Mouse (Mus musculus): Measurements from ENCODE around the gene Tubb4a. TPM values are rescaled to one million over a fixed set of nuclear protein-coding genes. Genes with fewer than 3 reads are reported as not detected.

The Tubb4a gene
- under 1 TPM in 1 of 2 experiments, not detected in 1; 0.16 TPM for total RNA-seq (2023)

DNA sequence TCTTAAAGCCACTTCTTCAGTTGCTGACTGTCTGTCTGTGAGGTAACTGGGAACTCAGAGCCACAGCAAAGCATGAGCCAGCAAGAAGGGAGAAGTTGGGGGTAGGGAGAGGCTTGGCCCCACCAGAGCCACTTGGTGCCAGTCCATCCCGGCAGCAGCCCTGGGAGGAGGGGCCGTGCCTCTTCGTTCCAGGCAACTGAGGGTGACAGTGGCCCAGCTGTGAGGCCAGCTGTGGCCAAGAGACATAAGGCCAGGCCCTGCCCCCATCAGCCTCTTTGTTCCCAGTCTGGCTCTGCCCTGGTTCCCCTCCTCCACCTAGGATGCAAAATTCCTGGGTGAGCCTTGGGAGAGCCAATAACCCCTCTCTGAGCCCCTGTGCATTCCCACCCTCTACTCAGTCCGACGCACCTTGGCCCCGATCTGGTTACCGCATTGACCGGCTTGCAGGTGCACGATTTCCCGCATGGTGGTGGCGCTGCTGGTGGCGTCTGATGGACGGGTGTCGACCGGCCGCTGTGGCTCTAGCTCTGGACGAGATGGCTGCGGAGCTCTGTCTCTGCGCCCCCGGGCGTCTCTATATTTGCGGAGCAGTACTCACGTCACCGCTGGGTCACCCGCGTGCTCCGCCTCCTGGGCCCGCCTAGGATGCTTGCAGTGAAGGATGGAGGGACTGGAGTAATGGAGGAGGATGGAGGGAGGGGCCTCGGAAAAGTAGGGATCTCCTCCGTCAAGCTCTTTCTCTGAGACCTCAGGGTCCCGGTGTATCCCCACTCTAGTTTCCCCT, at the start of gene Tubb4a:
Tubb4a (minus strand) TSS at position 734 of the 784 bp plus-strand sequence.

DNA sequence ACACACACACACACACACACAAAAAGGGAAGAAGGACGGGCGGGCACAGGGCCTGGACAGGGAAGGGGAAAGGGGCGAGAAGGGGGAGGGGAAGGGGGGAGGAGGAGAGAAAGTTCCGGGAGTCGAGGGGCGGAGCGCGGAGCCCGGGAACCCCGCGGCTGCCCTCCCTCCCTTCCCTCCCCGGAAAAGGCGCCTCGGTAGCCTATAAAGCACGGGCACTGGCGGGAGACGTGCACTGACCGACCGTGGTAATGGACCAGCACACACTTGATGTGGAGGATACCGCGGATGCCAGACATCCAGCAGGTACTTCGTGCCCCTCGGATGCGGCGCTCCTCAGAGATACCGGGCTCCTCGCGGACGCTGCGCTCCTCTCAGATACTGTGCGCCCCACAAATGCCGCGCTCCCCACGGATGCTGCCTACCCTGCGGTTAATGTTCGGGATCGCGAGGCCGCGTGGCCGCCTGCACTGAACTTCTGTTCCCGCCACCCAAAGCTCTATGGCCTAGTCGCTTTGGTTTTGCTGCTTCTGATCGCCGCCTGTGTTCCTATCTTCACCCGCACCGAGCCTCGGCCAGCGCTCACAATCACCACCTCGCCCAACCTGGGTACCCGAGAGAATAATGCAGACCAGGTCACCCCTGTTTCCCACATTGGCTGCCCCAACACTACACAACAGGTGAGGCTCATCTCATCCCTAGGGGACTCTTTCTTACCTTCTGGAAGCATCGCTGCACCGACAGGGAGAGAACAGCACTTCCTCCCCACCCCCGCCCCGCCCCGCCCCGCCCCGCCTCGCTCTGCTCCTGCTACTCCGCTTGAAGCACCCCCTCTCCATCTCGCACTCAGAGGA, 17.8 kb upstream of the Tubb4a start, which contains the start of gene Tnfsf9:
Tnfsf9 (plus strand) TSS at position 145 of the 854 bp plus-strand sequence.

DNA sequence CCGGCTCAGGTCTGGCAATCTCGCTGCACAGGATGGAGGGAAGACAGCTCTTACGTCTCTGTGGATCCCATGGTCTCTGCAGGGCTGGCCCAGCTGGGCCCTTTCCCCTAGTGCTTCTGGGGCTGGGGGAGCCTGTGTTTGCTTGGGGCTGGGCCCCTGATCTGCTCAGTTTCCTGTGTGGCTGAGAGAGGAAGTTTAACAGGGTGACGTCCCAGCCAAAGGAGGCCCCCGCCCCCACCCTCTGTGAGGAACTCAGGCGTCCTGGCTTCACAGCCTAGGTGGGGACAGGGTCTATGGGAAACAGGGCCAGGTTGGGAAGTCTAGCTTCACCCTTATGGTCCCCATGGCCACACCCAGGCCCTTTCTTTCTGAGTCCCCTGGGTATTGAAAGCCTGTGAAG, 9.2 kb downstream of the Tubb4a start, which contains the start of gene Dennd1c:
Dennd1c (minus strand) TSS at position 179 of the 400 bp plus-strand sequence.

DNA sequence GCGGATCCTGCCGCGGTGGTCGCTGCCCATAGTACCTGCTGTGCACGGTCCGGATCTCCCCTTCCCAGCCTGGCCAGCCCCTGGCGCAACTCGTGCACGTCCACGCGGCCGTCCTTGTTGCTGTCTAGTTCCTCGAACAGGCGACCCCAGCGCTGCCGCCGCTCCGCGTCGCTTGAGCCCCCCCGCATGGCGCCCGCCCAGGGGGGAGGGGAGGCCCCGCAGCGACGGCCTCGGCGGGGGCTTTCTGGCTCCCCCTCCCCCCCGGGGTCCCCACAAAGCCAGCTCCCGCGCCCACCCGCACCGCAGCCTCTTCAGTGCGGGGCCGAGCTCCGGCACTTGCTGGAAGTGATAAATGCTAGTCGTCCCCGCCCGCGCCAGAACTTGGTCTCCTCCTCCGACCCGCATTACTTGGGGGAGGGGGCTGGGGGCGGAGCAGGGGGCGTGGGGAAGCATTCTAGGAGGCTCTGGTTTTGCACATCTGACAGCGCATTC, 28.1 kb downstream of the Tubb4a start, which contains the start of gene Slc25a23:
Slc25a23 (minus strand) TSS at position 378 of the 492 bp plus-strand sequence.

DNA sequence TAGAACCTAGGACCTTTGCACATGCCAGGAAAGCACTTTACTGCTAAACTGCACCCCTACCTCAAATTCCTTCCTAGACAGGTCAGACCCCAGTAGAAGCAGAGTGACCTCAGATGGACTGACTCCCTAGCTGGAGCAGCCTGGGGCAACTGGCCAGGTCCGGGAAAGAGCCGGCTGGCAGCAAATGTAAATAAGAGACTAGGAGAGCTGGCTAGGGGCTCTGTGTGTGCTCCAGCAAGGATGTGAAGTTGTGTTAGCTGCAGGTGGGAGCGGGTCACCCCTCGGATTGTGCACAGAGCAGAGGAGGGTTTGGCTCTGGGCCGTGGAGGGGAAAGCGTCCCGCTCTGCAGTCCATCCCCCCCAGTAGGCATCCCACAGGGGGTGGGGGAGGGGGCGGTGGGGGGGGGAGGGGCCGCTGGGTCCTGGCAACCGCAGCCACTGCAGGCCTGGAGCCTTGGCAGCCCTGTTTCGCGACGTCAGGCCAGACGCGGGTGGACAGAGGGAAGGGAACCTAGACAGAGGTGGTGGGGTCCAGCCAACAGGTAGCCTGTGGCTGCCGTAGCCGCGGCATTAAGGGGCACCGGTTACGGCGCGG, 28.6 kb downstream of the Tubb4a start, which contains the start of gene Crb3:
Crb3 (plus strand) TSS at position 215 of the 595 bp plus-strand sequence.

DNA sequence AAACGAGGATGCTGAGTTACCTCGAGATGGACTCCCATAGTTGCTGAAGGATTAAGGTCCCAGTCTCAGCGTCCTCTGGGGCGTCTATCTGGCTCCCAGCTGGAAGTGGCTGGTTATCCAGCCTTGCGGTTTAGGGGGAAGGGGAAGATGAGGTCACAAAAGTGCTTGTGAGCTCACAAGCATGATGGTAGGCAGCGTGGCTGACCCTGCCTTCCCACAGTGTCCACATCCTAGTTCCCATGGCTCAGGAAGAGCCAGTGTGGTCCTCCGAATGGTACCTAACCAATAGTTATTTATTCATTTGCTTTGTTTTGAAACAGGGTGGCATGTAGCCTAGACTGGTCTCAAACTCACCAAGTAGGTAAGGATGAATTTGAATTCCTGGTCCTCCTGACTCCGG, 46.0 kb downstream of the Tubb4a start, which contains the start of gene Slc25a41:
Slc25a41 (minus strand) TSS at position 101 of the 400 bp plus-strand sequence.

DNA sequence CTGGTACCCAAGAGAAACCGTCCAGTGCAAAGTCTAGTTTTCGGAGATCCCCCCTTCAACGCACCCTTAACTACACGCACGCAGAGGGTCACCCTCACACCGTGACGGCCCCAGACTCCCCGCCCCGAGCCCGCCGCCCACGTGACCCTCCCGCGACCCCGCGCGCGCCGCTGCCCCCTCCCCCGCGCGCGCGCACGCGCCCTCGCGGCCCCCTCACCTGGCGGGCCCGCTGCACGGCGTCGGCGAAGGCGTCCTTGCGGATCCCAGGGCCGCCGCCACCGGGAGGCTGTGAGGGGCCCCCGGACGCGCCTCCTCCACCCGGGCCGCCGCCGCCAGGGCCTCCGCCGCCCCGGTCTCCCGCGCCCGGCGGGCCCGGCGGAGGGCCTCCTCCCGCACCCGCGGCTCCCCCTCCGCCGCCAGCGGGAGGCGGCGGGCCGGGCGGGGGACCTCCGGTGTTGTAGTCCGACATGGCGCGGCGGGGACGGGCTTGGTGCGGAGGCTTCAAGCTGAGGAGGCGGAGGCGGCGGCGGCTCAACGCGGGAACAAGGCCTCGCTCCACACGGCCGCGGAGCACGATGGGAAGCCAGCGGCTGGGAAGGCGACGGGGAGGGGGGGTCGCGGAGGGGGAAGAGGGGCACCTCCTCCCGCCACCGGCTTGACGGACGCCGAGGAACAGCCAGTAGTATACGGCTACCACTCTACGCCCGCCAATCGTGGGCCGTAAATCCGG, 56.5 kb downstream of the Tubb4a start, which contains the start of gene Khsrp:
Khsrp (minus strand) TSS at position 592 of the 730 bp plus-strand sequence.

Other genes starting within 250 kb of the Tubb4a start
- not detected for gene Acsbg2, start 213.3 kb downstream of the Tubb4a start, total RNA-seq (2023)
- gene 1700061G19Rik, start 212.3 kb downstream of the Tubb4a start, total RNA-seq (2023): under 1 TPM in 1 of 2 experiments, not detected in 1; 0.13 TPM
- gene Mllt1, start 152.4 kb downstream of the Tubb4a start, total RNA-seq (2023): 10 to 100 TPM; 17.7 to 18.9 TPM
- gene Acer1, start 105.7 kb downstream of the Tubb4a start, total RNA-seq (2023): not detected
- gene Clpp, start 97.5 kb downstream of the Tubb4a start, total RNA-seq (2023): 10 to 100 TPM in 1 of 2 experiments, 1 to 10 TPM in 1; 9.5 to 11.6 TPM
- gene Alkbh7, start 90.4 kb downstream of the Tubb4a start, total RNA-seq (2023): 10 to 100 TPM in 1 of 2 experiments, 1 to 10 TPM in 1; 5.6 to 10.1 TPM
- gene Pspn, start 87.8 kb downstream of the Tubb4a start, total RNA-seq (2023): 1 to 10 TPM in 1 of 2 experiments, not detected in 1; 2.3 TPM
- 10 to 100 TPM; 48.4 to 52.2 TPM for gene Gtf2f1, start 76.5 kb downstream of the Tubb4a start, total RNA-seq (2023)
- gene Gm17949, start 76.3 kb downstream of the Tubb4a start, total RNA-seq (2023): under 1 TPM; 0.31 to 0.33 TPM
- gene Khsrp, start 56.3 kb downstream of the Tubb4a start, total RNA-seq (2023): 10 to 100 TPM; 95.8 to 99.2 TPM
- not detected for gene Slc25a41, start 46.1 kb downstream of the Tubb4a start, total RNA-seq (2023)
- gene Crb3, start 28.7 kb downstream of the Tubb4a start, total RNA-seq (2023): under 1 TPM in 1 of 2 experiments, not detected in 1; 0.64 TPM
- gene Slc25a23, start 27.9 kb downstream of the Tubb4a start, total RNA-seq (2023): 1 to 10 TPM; 2.1 to 3.4 TPM
- gene Dennd1c, start 9.3 kb downstream of the Tubb4a start, total RNA-seq (2023): 100 to 1,000 TPM; 190 to 192 TPM
- 1 to 10 TPM; 2.6 to 3.0 TPM for gene Tnfsf9, start 17.5 kb upstream of the Tubb4a start, total RNA-seq (2023)
- not detected for gene Cd70, start 62.0 kb upstream of the Tubb4a start, total RNA-seq (2023)
- gene Tnfsf14, start 106.4 kb upstream of the Tubb4a start, total RNA-seq (2023): 10 to 100 TPM; 33.6 to 34.9 TPM
- gene C3, start 140.4 kb upstream of the Tubb4a start, total RNA-seq (2023): 100 to 1,000 TPM; 489 to 508 TPM
- gene Gpr108, start 160.7 kb upstream of the Tubb4a start, total RNA-seq (2023): 10 to 100 TPM; 52.0 to 56.1 TPM
- gene Trip10, start 161.7 kb upstream of the Tubb4a start, total RNA-seq (2023): 1 to 10 TPM; 3.7 to 5.0 TPM
- 100 to 1,000 TPM; 162 to 170 TPM for gene Vav1, start 191.3 kb upstream of the Tubb4a start, total RNA-seq (2023)

Data from neutrophil, adult 59 days (primary cell).